Mouse (Mus musculus) cerebellum, adult 2 months (tissue): ENCODE results near the gene Caln1. TPM values are rescaled to one million over a fixed set of nuclear protein-coding genes. Genes with fewer than 3 reads are reported as not detected.
"Not testable (repeated sequence)": the region's sequence is repeated elsewhere in the genome, so short reads cannot be mapped to it uniquely, and the experiment has no call there.

Experiments
- DNase-seq, 2 experiments: peaks; one replicate each; pipeline ENCODE4 v3.0.0; 2021
- H3K27ac ChIP-seq: fragments of 200-500 bp; 2 replicates; pipeline ENCODE4 v1.5.1; 2012; ENCODE audit warnings: low read length, control low read depth, inconsistent platforms; ENCODE audit not compliant: insufficient read depth
- H3K27me3 ChIP-seq: fragments of 200-500 bp; 2 replicates; pipeline ENCODE4 v1.6.1; 2012; ENCODE audit warnings: inconsistent platforms, mild to moderate bottlenecking, low read length, moderate library complexity; ENCODE audit not compliant: control insufficient read depth, insufficient read depth
- H3K4me1 ChIP-seq: fragments of 200-500 bp; 2 replicates; pipeline ENCODE4 v1.6.1; 2011; ENCODE audit warnings: low read length; ENCODE audit not compliant: control insufficient read depth, insufficient read depth
- H3K4me3 ChIP-seq: fragments of 200-500 bp; replicated peaks from 2 replicates; pipeline ENCODE3; 2011; ENCODE audit warnings: mild to moderate bottlenecking, low read depth, low read length, control low read depth; ENCODE audit not compliant: insufficient read depth
- CTCF ChIP-seq: fragments of 200-500 bp; IDR thresholded peaks from 2 replicates; pipeline ENCODE4 v1.5.1; 2011; ENCODE audit warnings: low read depth, mild to moderate bottlenecking, control low read depth, low read length, moderate library complexity, borderline replicate concordance; ENCODE audit not compliant: insufficient read depth
- POLR2A ChIP-seq: fragments of 200-500 bp; IDR thresholded peaks from 2 replicates; pipeline ENCODE4 v1.6.1; 2011; ENCODE audit warnings: low read length, control low read depth, borderline replicate concordance; ENCODE audit not compliant: insufficient read depth
- WGBS: fragments of 180-500 bp; shearing (Covaris S2); methylation state at CpG from one replicate; pipeline ENCODE4 v1.1.7; 2018; 5-methylcytosine and 5-hydroxymethylcytosine counted together
- polyA plus RNA-seq: library from polyadenylated mRNA; depleted of rRNA; stranded (reverse); fragments of >200 nt; gene quantifications from 2 replicates; pipeline ENCODE4 v1.2.3, GENCODE M21; 2012

Gene Caln1
- polyA plus RNA-seq, 1 experiment = 123 TPM

- H3K4me1 ChIP-seq = peaks cover 13% of the 10 kb centered on the region; the same call in 1 of the 2 replicates
- DNase-seq = peak; percentile 86 to 96
- no peaks in the 10 kb centered on the region for H3K27me3 ChIP-seq
- TF ChIP-seq POLR2A (no peak), CTCF (no peak)
- no peak overlapping the region for H3K4me3 ChIP-seq
- WGBS = 2% methylated on average over 5 of the region's 5 CpGs
- H3K27ac ChIP-seq = peak overlapping the region; percentile 31; the same call in 1 of the 2 replicates
Measured at GRCm38 (mm10) chr5:130623206-130623605, 254.0 kb downstream of the Caln1 start.

DNA sequence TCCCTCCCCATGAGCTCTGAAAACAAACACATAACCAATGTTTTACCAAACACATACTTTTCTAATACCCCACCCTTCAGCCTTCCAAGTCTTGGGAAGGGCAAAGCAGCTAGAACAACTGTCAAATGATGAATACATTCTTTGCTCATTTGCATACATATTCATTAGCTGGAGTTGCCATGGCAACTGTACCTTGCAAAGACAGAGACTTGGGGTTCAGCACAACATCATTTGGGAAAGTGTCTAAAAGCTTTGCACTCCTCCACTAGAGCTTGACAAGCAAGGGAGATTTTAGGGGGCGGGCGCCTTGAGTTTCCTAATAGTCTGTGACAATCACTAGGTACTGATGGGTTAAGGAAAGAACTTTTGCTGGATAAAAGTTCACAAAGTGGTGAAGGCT is 258.5 kb downstream of the Caln1 start:
- Histone ChIP-seq H3K4me3 (no peak overlapping the region), H3K27me3 (no peaks in the 10 kb centered on the region), H3K27ac (no peak overlapping the region), H3K4me1 (peaks cover 13% of the 10 kb centered on the region; the same call in 1 of the 2 replicates)
- TF ChIP-seq POLR2A (no peak), CTCF (no peak)
- DNase-seq = no peak
- 100% methylated on average over 2 of the region's 2 CpGs for WGBS

DNA sequence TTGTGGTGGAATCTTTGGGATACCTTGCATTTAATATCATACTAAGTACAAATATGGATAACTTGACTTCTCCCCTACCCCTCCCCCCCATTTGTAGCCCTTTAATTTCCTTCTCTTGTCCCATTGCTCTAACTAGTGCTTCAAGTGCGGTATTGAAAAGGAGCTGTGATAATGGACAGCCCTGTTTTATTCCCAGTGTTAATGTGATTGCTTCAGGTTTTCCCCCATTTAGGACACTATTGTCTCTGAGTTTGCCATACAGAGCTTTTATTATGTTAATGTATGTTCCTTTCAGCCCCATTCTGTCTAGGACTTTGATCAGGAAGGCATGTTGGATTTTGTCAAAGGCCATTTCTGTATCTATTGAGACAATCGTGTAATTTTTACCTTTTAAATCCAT is 266.1 kb downstream of the Caln1 start:
- H3K4me3 ChIP-seq = no peak overlapping the region
- H3K4me1 ChIP-seq = no peaks in the 10 kb centered on the region; the same call in 1 of the 2 replicates
- TF ChIP-seq CTCF (no peak), POLR2A (no peak)
- 79% methylated on average over 2 of the region's 2 CpGs for WGBS
- no peak for DNase-seq
- no peak overlapping the region for H3K27ac ChIP-seq
- H3K27me3 ChIP-seq = no peaks in the 10 kb centered on the region

DNA sequence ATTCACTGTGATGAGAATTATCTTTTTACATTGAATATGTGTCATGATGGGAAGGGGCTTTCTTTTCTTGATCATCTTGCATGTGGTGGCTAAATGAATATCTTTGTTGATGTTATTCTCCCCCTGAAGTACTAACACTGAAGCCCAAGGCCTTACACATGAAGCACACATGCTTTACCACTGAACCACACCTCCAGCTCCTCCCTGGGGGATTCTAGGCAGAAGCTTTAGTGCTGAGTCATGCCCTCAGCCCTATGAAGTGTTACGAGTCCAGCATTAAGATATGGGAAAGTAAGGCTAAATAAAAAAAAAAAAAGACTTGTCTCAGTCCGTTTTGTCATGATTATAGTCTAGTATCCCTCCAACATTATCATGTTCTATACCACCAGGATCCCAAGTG is 272.6 kb downstream of the Caln1 start:
- WGBS = 88% methylated on average over 2 of the region's 2 CpGs
- Histone ChIP-seq H3K27ac (no peak overlapping the region), H3K4me3 (no peak overlapping the region), H3K27me3 (no peaks in the 10 kb centered on the region), H3K4me1 (no peaks in the 10 kb centered on the region)
- TF ChIP-seq POLR2A = no peak
- no peak for TF ChIP-seq CTCF
- no peak for DNase-seq

GRCm38 (mm10) chr5:130646126-130646525 is 276.9 kb downstream of the Caln1 start:
- H3K4me1 ChIP-seq, H3K27me3 ChIP-seq, DNase-seq, H3K27ac ChIP-seq, H3K4me3 ChIP-seq: not testable (repeated sequence)
- 83% methylated on average over 2 of the region's 2 CpGs for WGBS

GRCm38 (mm10) chr5:130658141-130658540 is 288.9 kb downstream of the Caln1 start:
- WGBS = 10% methylated on average over 3 of the region's 3 CpGs
- H3K27ac ChIP-seq = no peak overlapping the region
- peak in 1 of 2 experiments; percentile 64 for DNase-seq

GRCm38 (mm10) chr5:130666091-130666490 is 296.8 kb downstream of the Caln1 start:
- TF ChIP-seq POLR2A (no peak), CTCF (no peak)

More at GRCm38 (mm10) chr5:130658141-130658540, 288.9 kb downstream of the Caln1 start:
- Histone ChIP-seq H3K4me1 (peaks cover 8% of the 10 kb centered on the region), H3K27me3 (no peaks in the 10 kb centered on the region), H3K4me3 (no peak overlapping the region)
- TF ChIP-seq POLR2A = no peak
- no peak for TF ChIP-seq CTCF

DNA sequence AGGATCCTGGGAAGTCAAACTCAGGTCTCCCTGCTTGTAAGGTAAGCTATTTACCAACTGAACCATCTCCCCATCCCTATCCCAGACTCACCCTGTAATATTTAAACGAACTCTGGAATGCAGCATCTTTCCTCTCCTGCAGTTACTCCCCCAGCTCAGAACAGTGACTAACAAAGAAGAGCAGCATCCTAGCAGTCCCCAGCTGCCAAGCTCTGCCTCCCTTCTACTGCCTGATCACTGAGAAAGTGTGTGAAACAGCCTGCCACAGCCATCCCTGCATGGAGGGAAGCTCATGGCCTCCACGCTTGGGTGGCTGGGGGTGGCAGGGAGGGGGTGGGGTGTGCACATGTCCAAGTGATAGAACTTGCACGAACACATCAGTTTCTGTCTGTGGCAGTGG is 303.3 kb downstream of the Caln1 start:
- TF ChIP-seq POLR2A = no peak
- no peak for TF ChIP-seq CTCF
- no peak overlapping the region for H3K4me3 ChIP-seq
- 23% methylated on average over 3 of the region's 3 CpGs for WGBS
- peaks cover 16% of the 10 kb centered on the region for H3K4me1 ChIP-seq
- peak overlapping the region; percentile 37; the same call in 1 of the 2 replicates for H3K27ac ChIP-seq
- H3K27me3 ChIP-seq = no peaks in the 10 kb centered on the region
- DNase-seq = no peak

More at GRCm38 (mm10) chr5:130666091-130666490, 296.8 kb downstream of the Caln1 start:
- Histone ChIP-seq H3K4me3 (no peak overlapping the region), H3K4me1 (no peaks in the 10 kb centered on the region), H3K27ac (no peak overlapping the region), H3K27me3 (no peaks in the 10 kb centered on the region)
- no peak for DNase-seq
- WGBS = 97% methylated on average over 1 of the region's 1 CpGs
